Mouse (Mus musculus) heart, adult 11 months (tissue): Measurements from ENCODE around the gene Ifngr2.

Experiments
- DNase-seq: peaks from one replicate; pipeline ENCODE4 v3.0.0; 2022

The Ifngr2 gene

GRCm38 (mm10) chr16:91612525-91612924 is 65.7 kb downstream of the Ifngr2 start:
- no peak for DNase-seq

GRCm38 (mm10) chr16:91614552-91614951 is 67.7 kb downstream of the Ifngr2 start:
- no peak for DNase-seq
